In the genomic region with DNA sequence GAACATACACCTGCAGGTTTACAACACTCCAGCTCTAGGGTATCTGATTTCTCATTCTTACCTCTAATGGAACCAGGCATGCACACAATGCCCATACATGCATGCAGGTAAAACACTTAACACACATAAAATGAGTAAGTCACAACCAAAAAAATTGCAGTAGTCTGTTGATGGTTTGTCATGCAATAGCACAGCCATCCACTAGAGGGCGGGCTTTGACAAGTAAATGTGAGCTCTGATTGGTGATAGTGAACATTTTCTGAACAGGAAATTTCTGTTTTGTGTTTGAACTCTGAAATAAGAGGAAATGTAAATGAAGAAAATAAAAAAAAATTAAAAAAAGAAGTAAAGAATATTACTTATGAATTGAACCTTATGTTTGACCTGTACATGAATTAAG, we compare ENCODE assay signal across 10 mouse cellular contexts. TPM values are rescaled to one million over a fixed set of nuclear protein-coding genes. Genes with fewer than 3 reads are reported as not detected.
DNase-seq lines count a peak whose midpoint lies in the region; ATAC-seq and TF ChIP-seq lines count a peak whose summit lies in the region.
"Had no signal": no experiment of that assay in that cellular context is flagged by ENCODE, and none has a peak within 500 bp of the region (broad histone marks: within the 10 kb centered on the region; RNA-seq: fewer than 3 reads in every experiment).

No protein-coding gene starts in this region.

- no peak for TF ChIP-seq POLR2A in brain, embryonic 14.5 days (IDR thresholded peaks at IDR 0.05; ENCODE audit: borderline replicate concordance, extremely low read depth, insufficient read depth, insufficient read length, poor library complexity, severe bottlenecking)

- H3K27ac ChIP-seq in kidney, embryonic 14.5 days (ENCODE audit: low read depth, low read length) = no peak overlapping the region
- no peak overlapping the region for H3K27ac ChIP-seq in limb, embryonic 10.5 days
- H3K27ac ChIP-seq: embryonic facial prominence, embryonic 12.5 days; neural tube, embryonic 13.5 days had no signal

- WGBS in kidney, embryonic 14.5 days = 0% methylated on average over 1 of the region's 1 CpGs
- 2% methylated on average over 1 of the region's 1 CpGs for WGBS in limb, embryonic 10.5 days

- no peak for ATAC-seq in kidney, embryonic 14.5 days (ENCODE audit: low FRiP score, low TSS enrichment)
- 0 out of 2 replicates have a peak, but pooled peaks have one; percentile 65 for ATAC-seq in erythroid progenitor cell, adult 5-6 weeks (replicated peaks; ENCODE audit: low FRiP score, poor library complexity, severe bottlenecking)

- H3K27me3 ChIP-seq in kidney, embryonic 14.5 days (ENCODE audit: control insufficient read depth, insufficient read depth, low read length) = no peaks in the 10 kb centered on the region
- H3K27me3 ChIP-seq in limb, embryonic 10.5 days (ENCODE audit: low read depth, poor library complexity, severe bottlenecking) = no peaks in the 10 kb centered on the region
- H3K27me3 ChIP-seq: embryonic facial prominence, embryonic 12.5 days; neural tube, embryonic 13.5 days had no signal

- H3K9me3 ChIP-seq in kidney, embryonic 14.5 days (ENCODE audit: control insufficient read depth, low read length) = no peaks in the 10 kb centered on the region
- no peaks in the 10 kb centered on the region for H3K9me3 ChIP-seq in limb, embryonic 10.5 days (replicated peaks)
- H3K9me3 ChIP-seq: embryonic facial prominence, embryonic 12.5 days had no signal

- H3K4me2 ChIP-seq in kidney, embryonic 14.5 days (replicated peaks; ENCODE audit: low read depth, low read length) = no peak overlapping the region
- H3K4me2 ChIP-seq: embryonic facial prominence, embryonic 12.5 days; neural tube, embryonic 13.5 days had no signal

- peak; percentile 81; the same call in 1 of the 2 replicates for TF ChIP-seq CTCF in brain, embryonic 14.5 days (IDR thresholded peaks at IDR 0.05; ENCODE audit: borderline replicate concordance, extremely low read depth, insufficient read depth, insufficient read length)

- no peak overlapping the region for H3K4me3 ChIP-seq in kidney, embryonic 14.5 days (ENCODE audit: low read length)
- no peak overlapping the region for H3K4me3 ChIP-seq in limb, embryonic 10.5 days
- H3K4me3 ChIP-seq: embryonic facial prominence, embryonic 12.5 days; neural tube, embryonic 13.5 days had no signal

- DNase-seq in kidney, adult 11 months = peak; percentile 5
- peak; percentile 78 for DNase-seq in brain, embryonic 14.5 days (ENCODE audit: low read depth)
- peak; percentile 41 for DNase-seq in hindlimb bud, embryonic 11.5 days (ENCODE audit: extremely low spot score, low read depth, low spot score)
- peak; percentile 76 for DNase-seq in limb, embryonic 10.5 days (ENCODE audit: low spot score)
- peak; percentile 14 for DNase-seq in ovary, postnatal 10 days (ENCODE audit: low spot score)
- peak; percentile 25 to 76 for DNase-seq in thymus, postnatal 10 days (ENCODE audit: low spot score in 2 of 2)

- no peaks in the 10 kb centered on the region for H3K4me1 ChIP-seq in kidney, embryonic 14.5 days (ENCODE audit: control insufficient read depth, insufficient read depth, low read length)
- H3K4me1 ChIP-seq in limb, embryonic 10.5 days = no peaks in the 10 kb centered on the region
- H3K4me1 ChIP-seq: embryonic facial prominence, embryonic 12.5 days; neural tube, embryonic 13.5 days had no signal

- no peaks in the 10 kb centered on the region for H3K36me3 ChIP-seq in kidney, embryonic 14.5 days (ENCODE audit: control insufficient read depth, insufficient read depth, low read length)
- H3K36me3 ChIP-seq in limb, embryonic 10.5 days = no peaks in the 10 kb centered on the region
- H3K36me3 ChIP-seq: embryonic facial prominence, embryonic 12.5 days; neural tube, embryonic 13.5 days had no signal

- no peak overlapping the region for H3K9ac ChIP-seq in kidney, embryonic 14.5 days (ENCODE audit: low read depth, low read length)
- H3K9ac ChIP-seq: embryonic facial prominence, embryonic 12.5 days; neural tube, embryonic 13.5 days had no signal

RNA-seq across cellular contexts. Expression of a gene that starts 24.9 kb away (rescaled TPM):
- not detected in 2 replicates for polyA plus RNA-seq in kidney, embryonic 14.5 days (2014; fragmentation: Nextera tagmentation; extraction: Ambion mirVana)
- polyA plus RNA-seq in brain, embryonic 14.5 days (2012; rRNA removed) = 0.08 and 0.14 TPM in 2 replicates
- not detected in 2 replicates for total RNA-seq in erythroid progenitor cell, adult 5-6 weeks (2015; ENCODE audit: low replicate concordance)
- total RNA-seq in erythroid progenitor cell, adult 5-6 weeks (2017; ENCODE audit: low replicate concordance) = not detected in 2 replicates
- polyA plus RNA-seq in limb, embryonic 10.5 days (2016; fragmentation: Nextera tagmentation; extraction: Ambion mirVana) = not detected in 2 replicates
- polyA plus RNA-seq: embryonic facial prominence, embryonic 12.5 days; neural tube, embryonic 13.5 days had no signal

RNA-seq across cellular contexts. Expression of a gene that starts 51.3 kb away (rescaled TPM):
- 56.1 and 57.7 TPM in 2 replicates for polyA plus RNA-seq in kidney, embryonic 14.5 days (2014; fragmentation: Nextera tagmentation; extraction: Ambion mirVana)
- 11.2 and 18.0 TPM in 2 replicates for polyA plus RNA-seq in brain, embryonic 14.5 days (2012; rRNA removed)
- 23.4 and 54.9 TPM in 2 replicates for total RNA-seq in erythroid progenitor cell, adult 5-6 weeks (2015; ENCODE audit: low replicate concordance)
- 22.5 and 36.1 TPM in 2 replicates for total RNA-seq in erythroid progenitor cell, adult 5-6 weeks (2017; ENCODE audit: low replicate concordance)
- polyA plus RNA-seq in limb, embryonic 10.5 days (2016; fragmentation: Nextera tagmentation; extraction: Ambion mirVana) = 88.9 and 91.6 TPM in 2 replicates

Comparison
In these comparisons a context has a peak if more than half of its experiments do, and no peak if none do; other contexts are left out.
1. DNase-seq: peak in every context shown above with its lines; median percentile 78 in brain, embryonic 14.5 days; 76 in limb, embryonic 10.5 days; 50 in thymus, postnatal 10 days; 41 in hindlimb bud, embryonic 11.5 days; 14 in ovary, postnatal 10 days; 5 in kidney, adult 11 months.